Comparison of ENCODE assay signal across 9 mouse cellular contexts in genomic region chr2:73596786-73597185, GRCm38 (mm10). TPM values are rescaled to one million over a fixed set of nuclear protein-coding genes. Genes with fewer than 3 reads are reported as not detected.
DNase-seq lines count a peak whose midpoint lies in the region; ATAC-seq and TF ChIP-seq lines count a peak whose summit lies in the region.
"Had no signal": no experiment of that assay in that cellular context is flagged by ENCODE, and none has a peak within 500 bp of the region (broad histone marks: within the 10 kb centered on the region; RNA-seq: fewer than 3 reads in every experiment).

No protein-coding gene starts in this region.

- H3K4me1 ChIP-seq in heart, embryonic 10.5 days, result peaks cover 36% of the 10 kb centered on the region
- H3K4me1 ChIP-seq in MEL (ENCODE audit: control insufficient read depth in 1 of 2, insufficient read depth in 2 of 2, low read length in 2 of 2), result peaks cover 4 to 29% of the 10 kb centered on the region in 2 experiments; a peak in 3 of 4 replicates
- peaks cover 46% of the 10 kb centered on the region for H3K4me1 ChIP-seq in heart, embryonic 13.5 days
- H3K4me1 ChIP-seq in limb, embryonic 14.5 days (ENCODE audit: control insufficient read depth, insufficient read depth, low read length), result peaks cover 19% of the 10 kb centered on the region
- H3K4me1 ChIP-seq in cerebellum, adult 2 months (ENCODE audit: control insufficient read depth, insufficient read depth, low read length), result no peaks in the 10 kb centered on the region

- H3K79me2 ChIP-seq in MEL (ENCODE audit: control insufficient read depth, insufficient read depth, low read length, poor library complexity), result no peaks in the 10 kb centered on the region

- peak; percentile 60; the same call in 1 of the 2 replicates for ATAC-seq in heart, embryonic 13.5 days (ENCODE audit: extremely low read depth, insufficient number of reproducible peaks, low FRiP score, low TSS enrichment)
- peak; percentile 83 for ATAC-seq in limb, embryonic 14.5 days (ENCODE audit: low FRiP score, low read depth)

- peak overlapping the region; percentile 66 for H3K4me2 ChIP-seq in heart, embryonic 13.5 days
- H3K4me2 ChIP-seq in limb, embryonic 14.5 days (replicated peaks; ENCODE audit: low read depth, low read length, severe bottlenecking), result peak overlapping the region; percentile 41

- H3K4me3 ChIP-seq in heart, embryonic 10.5 days, result peak overlapping the region; percentile 45
- peak overlapping the region; percentile 54 to 73 for H3K4me3 ChIP-seq in MEL (ENCODE audit: control insufficient read depth in 1 of 2, insufficient read depth in 1 of 2, low read depth in 2 of 2, low read length in 2 of 2)
- H3K4me3 ChIP-seq in heart, embryonic 13.5 days, result peak overlapping the region; percentile 37
- no peak overlapping the region for H3K4me3 ChIP-seq in limb, embryonic 14.5 days (replicated peaks; ENCODE audit: low read length)
- no peak overlapping the region for H3K4me3 ChIP-seq in cerebellum, adult 2 months (replicated peaks; ENCODE audit: insufficient read depth, low read depth, low read length)

- TF ChIP-seq POLR2A in MEL (IDR thresholded peaks at IDR 0.05; ENCODE audit: control insufficient read depth in 1 of 2, insufficient read depth in 1 of 2, low read depth in 1 of 2, low read length in 2 of 2, poor library complexity in 1 of 2), result no peak
- no peak for TF ChIP-seq POLR2A in limb, embryonic 14.5 days (IDR thresholded peaks at IDR 0.05; ENCODE audit: borderline replicate concordance, extremely low read depth, insufficient read depth, insufficient read length)
- no peak for TF ChIP-seq POLR2A in cerebellum, adult 2 months (IDR thresholded peaks at IDR 0.05; ENCODE audit: borderline replicate concordance, insufficient read depth, low read length)

- no peak for TF ChIP-seq CTCF in MEL (IDR thresholded peaks at IDR 0.05 in 2 of 3, conservative IDR thresholded peaks at IDR 0.05 in 1 of 3; ENCODE audit: control insufficient read depth in 1 of 3, insufficient read depth in 1 of 3, low read depth in 2 of 3, low read length in 3 of 3, poor library complexity in 1 of 3, severe bottlenecking in 1 of 3)
- TF ChIP-seq CTCF in cerebellum, adult 2 months (IDR thresholded peaks at IDR 0.05; ENCODE audit: borderline replicate concordance, insufficient read depth, low read depth, low read length), result no peak

- DNase-seq in heart, embryonic 10.5 days (ENCODE audit: low spot score), result no peak
- DNase-seq in heart, adult 8-10 months (ENCODE audit: low spot score), result no peak
- DNase-seq in MEL (ENCODE audit: low read depth, low spot score), result peak; percentile 58
- peak; percentile 66 for DNase-seq in limb, embryonic 14.5 days (ENCODE audit: low spot score)
- DNase-seq in telencephalon, adult 2 months (ENCODE audit: low read depth, low spot score), result peak; percentile 98
- no peak for DNase-seq in cerebellum, adult 2 months
- DNase-seq in gastrocnemius, postnatal 4 days (ENCODE audit: low spot score in 2 of 2), result no peak

- 9% methylated on average over 9 of the region's 9 CpGs for WGBS in heart, embryonic 10.5 days
- WGBS in heart, embryonic 13.5 days, result 9% methylated on average over 9 of the region's 9 CpGs
- 10% methylated on average over 8 of the region's 9 CpGs for WGBS in limb, embryonic 14.5 days
- 24% methylated on average over 9 of the region's 9 CpGs for WGBS in cerebellum, adult 2 months

- TF ChIP-seq EP300 in MEL (IDR thresholded peaks at IDR 0.05; ENCODE audit: low read depth in 1 of 2, low read length in 2 of 2), result no peak

- H3K36me3 ChIP-seq in heart, embryonic 10.5 days, result no peaks in the 10 kb centered on the region
- peaks cover 0 to 20% of the 10 kb centered on the region in 2 experiments; a peak in 2 of 4 replicates for H3K36me3 ChIP-seq in MEL (ENCODE audit: control insufficient read depth in 1 of 2, insufficient read depth in 2 of 2, low read length in 2 of 2)
- H3K36me3 ChIP-seq in heart, embryonic 13.5 days, result no peaks in the 10 kb centered on the region
- no peaks in the 10 kb centered on the region for H3K36me3 ChIP-seq in limb, embryonic 14.5 days (ENCODE audit: control insufficient read depth, insufficient read depth, low read length)

- no peaks in the 10 kb centered on the region for H3K27me3 ChIP-seq in heart, embryonic 10.5 days (ENCODE audit: insufficient read depth, poor library complexity, severe bottlenecking)
- H3K27me3 ChIP-seq in MEL (ENCODE audit: control insufficient read depth in 1 of 2, insufficient read depth in 2 of 2, low read length in 2 of 2), result no peaks in the 10 kb centered on the region
- H3K27me3 ChIP-seq in heart, embryonic 13.5 days (replicated peaks), result no peaks in the 10 kb centered on the region
- no peaks in the 10 kb centered on the region for H3K27me3 ChIP-seq in limb, embryonic 14.5 days (ENCODE audit: control insufficient read depth, insufficient read depth, low read length)
- no peaks in the 10 kb centered on the region; the same call in 1 of the 2 replicates for H3K27me3 ChIP-seq in cerebellum, adult 2 months (ENCODE audit: control insufficient read depth, insufficient read depth, low read length)
- H3K27me3 ChIP-seq: CH12.LX had no signal

- no peak for TF ChIP-seq RAD21 in MEL (IDR thresholded peaks at IDR 0.05; ENCODE audit: low read depth, low read length)

- peak overlapping the region; percentile 58 for H3K9ac ChIP-seq in MEL (ENCODE audit: control insufficient read depth, low read depth, low read length, poor library complexity, severe bottlenecking)
- H3K9ac ChIP-seq in heart, embryonic 13.5 days, result peak overlapping the region; percentile 69
- no peak overlapping the region for H3K9ac ChIP-seq in limb, embryonic 14.5 days (ENCODE audit: low read depth, low read length, severe bottlenecking)

- H3K27ac ChIP-seq in heart, embryonic 10.5 days, result peak overlapping the region; percentile 54
- no peak overlapping the region for H3K27ac ChIP-seq in MEL (ENCODE audit: control insufficient read depth, low read depth, low read length)
- peak overlapping the region; percentile 20; the same call in 1 of the 2 replicates for H3K27ac ChIP-seq in heart, embryonic 13.5 days (replicated peaks)
- peak overlapping the region; percentile 26; the same call in 1 of the 2 replicates for H3K27ac ChIP-seq in limb, embryonic 14.5 days (replicated peaks; ENCODE audit: low read depth, low read length)
- no peak overlapping the region for H3K27ac ChIP-seq in cerebellum, adult 2 months (ENCODE audit: insufficient read depth, low read length)

- H3K9me3 ChIP-seq in heart, embryonic 10.5 days, result no peaks in the 10 kb centered on the region
- H3K9me3 ChIP-seq in MEL (replicated peaks; ENCODE audit: insufficient read depth, low read length), result no peaks in the 10 kb centered on the region
- no peaks in the 10 kb centered on the region for H3K9me3 ChIP-seq in heart, embryonic 13.5 days
- no peaks in the 10 kb centered on the region for H3K9me3 ChIP-seq in limb, embryonic 14.5 days (ENCODE audit: control insufficient read depth, low read length)

TF ChIP-seq in MEL, 35 proteins besides CTCF, POLR2A, EP300 and RAD21:
- no peak for TF ChIP-seq UBTF (IDR thresholded peaks at IDR 0.05; ENCODE audit: borderline replicate concordance, insufficient read depth, low read depth, low read length)
- TF ChIP-seq RCOR1 (IDR thresholded peaks at IDR 0.05; ENCODE audit: low read depth, low read length), result no peak
- TF ChIP-seq CHD2 (IDR thresholded peaks at IDR 0.05; ENCODE audit: low read length), result no peak
- TF ChIP-seq TBP (IDR thresholded peaks at IDR 0.05; ENCODE audit: low read depth, low read length), result no peak
- TF ChIP-seq ZC3H11A (IDR thresholded peaks at IDR 0.05; ENCODE audit: low read depth, low read length), result no peak
- no peak for TF ChIP-seq SMC3 (IDR thresholded peaks at IDR 0.05; ENCODE audit: low read depth, low read length)
- TF ChIP-seq KAT2A (conservative IDR thresholded peaks at IDR 0.05; ENCODE audit: low read depth, low read length), result no peak
- no peak for TF ChIP-seq MAFK (IDR thresholded peaks at IDR 0.05; ENCODE audit: borderline replicate concordance, low read depth, low read length)
- no peak for TF ChIP-seq USF1 (IDR thresholded peaks at IDR 0.05; ENCODE audit: low read depth, low read length)
- TF ChIP-seq POLR2AphosphoS5 (IDR thresholded peaks at IDR 0.05; ENCODE audit: borderline replicate concordance, low read depth, low read length), result no peak
- TF ChIP-seq HCFC1 (IDR thresholded peaks at IDR 0.05; ENCODE audit: low read depth, low read length), result no peak
- no peak for TF ChIP-seq NELFE (IDR thresholded peaks at IDR 0.05; ENCODE audit: low read depth, low read length)
- no peak for TF ChIP-seq TCF12 (IDR thresholded peaks at IDR 0.05; ENCODE audit: low read depth, low read length)
- TF ChIP-seq ELF1 (IDR thresholded peaks at IDR 0.05; ENCODE audit: low read depth, low read length), result no peak
- no peak for TF ChIP-seq MAX (IDR thresholded peaks at IDR 0.05; ENCODE audit: low read length)
- no peak for TF ChIP-seq GABPA (IDR thresholded peaks at IDR 0.05; ENCODE audit: low read depth, low read length)
TF ChIP-seq in MEL: peak in this region for 0.

RNA-seq across cellular contexts. Expression of gene Chrna1, which starts 16.6 kb away (rescaled TPM):
- 0.16 and 0.45 TPM in 2 replicates for polyA plus RNA-seq in heart, embryonic 10.5 days (2016; fragmentation: Nextera tagmentation; extraction: Ambion mirVana)
- total RNA-seq in heart, adult 8-10 months (2022), result under 1 TPM in 3 of 4 experiments, not detected in 1; 0.05 to 0.11 (median 0.06) TPM
- total RNA-seq in MEL (2012; rRNA removed), result 0.12 and 0.29 TPM in 2 replicates
- not detected for polyA plus RNA-seq in MEL (2012; ENCODE audit: insufficient read depth in 1 of 2, insufficient read length in 2 of 2, low read depth in 1 of 2, low replicate concordance in 2 of 2, missing spikeins in 1 of 2)
- 0.15 and 0.37 TPM in 2 replicates for polyA plus RNA-seq in heart, embryonic 13.5 days (2015; fragmentation: Nextera tagmentation; extraction: Ambion mirVana)
- 8.9 and 9.3 TPM in 2 replicates for polyA plus RNA-seq in limb, embryonic 14.5 days (2012; rRNA removed)
- 14.9 and 19.4 TPM in 2 replicates for polyA plus RNA-seq in limb, embryonic 14.5 days (2014; fragmentation: Nextera tagmentation; extraction: Ambion mirVana)
- 0.03 and 0.08 TPM in 2 replicates for polyA plus RNA-seq in cerebellum, adult 2 months (2012; rRNA removed)
- total RNA-seq in gastrocnemius, postnatal 4 days (2021), result 10 to 100 TPM; 48.3 to 50.8 TPM
- total RNA-seq: CH12.LX had no signal

Comparison
In these comparisons a context has a peak if more than half of its experiments do, and no peak if none do; other contexts are left out.
1. DNase-seq: peak in MEL (single experiment), limb, embryonic 14.5 days (single experiment) and telencephalon, adult 2 months (single experiment); none in heart, embryonic 10.5 days (single experiment), heart, adult 8-10 months (single experiment), cerebellum, adult 2 months (0 of 2) and gastrocnemius, postnatal 4 days (0 of 2).
2. H3K27ac ChIP-seq: peak in heart, embryonic 10.5 days (single experiment), heart, embryonic 13.5 days (single experiment) and limb, embryonic 14.5 days (single experiment); none in MEL (single experiment) and cerebellum, adult 2 months (single experiment).
3. H3K4me3 ChIP-seq: peak in heart, embryonic 10.5 days (single experiment), MEL (2 of 2) and heart, embryonic 13.5 days (single experiment); none in limb, embryonic 14.5 days (single experiment) and cerebellum, adult 2 months (single experiment).